Mouse (Mus musculus) colon, adult 2 months (tissue): ENCODE results near the gene H60c. TPM values are rescaled to one million over a fixed set of nuclear protein-coding genes. Genes with fewer than 3 reads are reported as not detected.

Experiments used
- polyA plus RNA-seq: library from polyadenylated mRNA; depleted of rRNA; stranded (reverse); fragments of >200 nt; gene quantifications from 2 replicates; pipeline ENCODE4 v1.2.3, GENCODE M21; 2012; rRNA removed

Gene H60c
- polyA plus RNA-seq: 0.63 and 0.69 TPM in 2 replicates

GRCm38 (mm10) chr10:3267671-3268070 is at the start of gene H60c:
H60c (minus strand) TSS chr10:3267771.

Other genes with a start within 250 kb of the H60c start
- gene Ppp1r14c, start 98.3 kb upstream of the H60c start, polyA plus RNA-seq: 0.81 and 1.1 TPM in 2 replicates